Mouse (Mus musculus): ENCODE data around the gene Gpr19. TPM values are rescaled to one million over a fixed set of nuclear protein-coding genes. Genes with fewer than 3 reads are reported as not detected.

The Gpr19 gene
- total and polyA plus RNA-seq, 2 experiments from 2014 or later, result 33.2 to 38.6 TPM

- Histone ChIP-seq H3K9me3 (ENCODE audit: low read length) (no peaks in the 10 kb centered on the region), H3K9ac (no peak overlapping the region), H3K36me3 (ENCODE audit: insufficient read depth) (peaks cover 52% of the 10 kb centered on the region), H3K27ac (ENCODE audit: low read depth, low read length) (no peak overlapping the region), H3K4me1 (ENCODE audit: insufficient read depth) (no peaks in the 10 kb centered on the region), H3K27me3 (ENCODE audit: insufficient read depth, low read length) (no peaks in the 10 kb centered on the region), H3K4me2 (ENCODE audit: low read depth) (no peak overlapping the region), H3K4me3 (ENCODE audit: low read depth, low read length) (no peak overlapping the region)
- WGBS, result 86% methylated on average over 12 of the region's 12 CpGs
- no peak for TF ChIP-seq CTCF (IDR thresholded peaks at IDR 0.05; ENCODE audit: low read depth)
- ATAC-seq (no peak), DNase-seq (no peak)
Observed at GRCm38 (mm10) chr6:134870209-134870742, 28.1 kb downstream of the Gpr19 start.

GRCm38 (mm10) chr6:134867325-134867724 is 31.1 kb downstream of the Gpr19 start:
- Histone ChIP-seq H3K4me3 (ENCODE audit: low read depth, low read length) (no peak overlapping the region), H3K27ac (ENCODE audit: low read depth, low read length) (no peak overlapping the region), H3K4me1 (ENCODE audit: insufficient read depth) (peaks cover 6% of the 10 kb centered on the region), H3K36me3 (ENCODE audit: insufficient read depth) (peaks cover 52% of the 10 kb centered on the region), H3K27me3 (ENCODE audit: insufficient read depth, low read length) (no peaks in the 10 kb centered on the region), H3K9me3 (ENCODE audit: low read length) (no peaks in the 10 kb centered on the region), H3K9ac (no peak overlapping the region), H3K4me2 (ENCODE audit: low read depth) (no peak overlapping the region)
- TF ChIP-seq CTCF (IDR thresholded peaks at IDR 0.05; ENCODE audit: low read depth), result no peak; the same call in 1 of the 2 replicates
- WGBS, result 95% methylated on average over 3 of the region's 3 CpGs
- DNase-seq (no peak), ATAC-seq (no peak)

GRCm38 (mm10) chr6:134866113-134866512 is 32.3 kb downstream of the Gpr19 start:
- no peak overlapping the region for H3K4me3 ChIP-seq (ENCODE audit: low read depth, low read length)
- TF ChIP-seq CTCF (IDR thresholded peaks at IDR 0.05; ENCODE audit: low read depth), result no peak
- peaks cover 14% of the 10 kb centered on the region for H3K4me1 ChIP-seq (ENCODE audit: insufficient read depth)
- WGBS, result 94% methylated on average over 7 of the region's 7 CpGs
- no peaks in the 10 kb centered on the region for H3K27me3 ChIP-seq (ENCODE audit: insufficient read depth, low read length)
- no peak overlapping the region for H3K4me2 ChIP-seq (ENCODE audit: low read depth)
- peaks cover 48% of the 10 kb centered on the region for H3K36me3 ChIP-seq (ENCODE audit: insufficient read depth)
- no peak for ATAC-seq
- no peaks in the 10 kb centered on the region for H3K9me3 ChIP-seq (ENCODE audit: low read length)
- no peak overlapping the region for H3K9ac ChIP-seq
- DNase-seq, result no peak
- H3K27ac ChIP-seq (ENCODE audit: low read depth, low read length), result no peak overlapping the region

- H3K9ac ChIP-seq, result peak overlapping the region; percentile 58
- H3K4me2 ChIP-seq (ENCODE audit: low read depth), result peak overlapping the region; percentile 60
- peak; percentile 96 for ATAC-seq
- DNase-seq, result peak; percentile 99
- H3K4me1 ChIP-seq (ENCODE audit: insufficient read depth), result peaks cover 14% of the 10 kb centered on the region
- peak overlapping the region; percentile 90 for H3K27ac ChIP-seq (ENCODE audit: low read depth, low read length)
- no peaks in the 10 kb centered on the region for H3K27me3 ChIP-seq (ENCODE audit: insufficient read depth, low read length)
- TF ChIP-seq CTCF (IDR thresholded peaks at IDR 0.05; ENCODE audit: low read depth), result peak; percentile 96
- H3K36me3 ChIP-seq (ENCODE audit: insufficient read depth), result peaks cover 21% of the 10 kb centered on the region
- H3K4me3 ChIP-seq (ENCODE audit: low read depth, low read length), result peak overlapping the region; percentile 35
- under 1% methylated on average over 19 of the region's 19 CpGs for WGBS
- no peaks in the 10 kb centered on the region for H3K9me3 ChIP-seq (ENCODE audit: low read length)
Observed at GRCm38 (mm10) chr6:134863146-134863545, 35.2 kb downstream of the Gpr19 start.

GRCm38 (mm10) chr6:134862671-134863104 is 35.7 kb downstream of the Gpr19 start:
- Histone ChIP-seq H3K27ac (ENCODE audit: low read depth, low read length) (peak overlapping the region; percentile 90), H3K9me3 (ENCODE audit: low read length) (no peaks in the 10 kb centered on the region), H3K36me3 (ENCODE audit: insufficient read depth) (peaks cover 16% of the 10 kb centered on the region), H3K4me3 (ENCODE audit: low read depth, low read length) (peak overlapping the region; percentile 35), H3K9ac (peak overlapping the region; percentile 58), H3K4me1 (ENCODE audit: insufficient read depth) (peaks cover 14% of the 10 kb centered on the region), H3K27me3 (ENCODE audit: insufficient read depth, low read length) (no peaks in the 10 kb centered on the region), H3K4me2 (ENCODE audit: low read depth) (peak overlapping the region; percentile 60)
- 7% methylated on average over 13 of the region's 13 CpGs for WGBS
- TF ChIP-seq CTCF (IDR thresholded peaks at IDR 0.05; ENCODE audit: low read depth), result no peak
- peak; percentile 75 for ATAC-seq
- no peak for DNase-seq

- no peaks in the 10 kb centered on the region for H3K27me3 ChIP-seq (ENCODE audit: insufficient read depth, low read length)
- no peak overlapping the region for H3K4me3 ChIP-seq (ENCODE audit: low read depth, low read length)
- H3K27ac ChIP-seq (ENCODE audit: low read depth, low read length), result no peak overlapping the region
- DNase-seq, result no peak
- no peak for TF ChIP-seq CTCF (IDR thresholded peaks at IDR 0.05; ENCODE audit: low read depth)
- H3K9ac ChIP-seq, result no peak overlapping the region
- H3K4me1 ChIP-seq (ENCODE audit: insufficient read depth), result peaks cover 14% of the 10 kb centered on the region
- H3K4me2 ChIP-seq (ENCODE audit: low read depth), result no peak overlapping the region
- 84% methylated on average over 12 of the region's 12 CpGs for WGBS
- ATAC-seq, result no peak
- peaks cover 9% of the 10 kb centered on the region for H3K36me3 ChIP-seq (ENCODE audit: insufficient read depth)
- no peaks in the 10 kb centered on the region for H3K9me3 ChIP-seq (ENCODE audit: low read length)
Observed at GRCm38 (mm10) chr6:134861386-134861785, 37.0 kb downstream of the Gpr19 start.

- WGBS, result 84% methylated on average over 4 of the region's 4 CpGs
- ATAC-seq (no peak), DNase-seq (no peak)
- H3K4me1 ChIP-seq (ENCODE audit: insufficient read depth), result peaks cover 14% of the 10 kb centered on the region
- H3K9ac ChIP-seq, result no peak overlapping the region
- peaks cover 3% of the 10 kb centered on the region for H3K36me3 ChIP-seq (ENCODE audit: insufficient read depth)
- no peaks in the 10 kb centered on the region for H3K27me3 ChIP-seq (ENCODE audit: insufficient read depth, low read length)
- no peak overlapping the region for H3K4me3 ChIP-seq (ENCODE audit: low read depth, low read length)
- no peaks in the 10 kb centered on the region for H3K9me3 ChIP-seq (ENCODE audit: low read length)
- H3K27ac ChIP-seq (ENCODE audit: low read depth, low read length), result no peak overlapping the region
- no peak overlapping the region for H3K4me2 ChIP-seq (ENCODE audit: low read depth)
- no peak for TF ChIP-seq CTCF (IDR thresholded peaks at IDR 0.05; ENCODE audit: low read depth)
Observed at GRCm38 (mm10) chr6:134860275-134860674, 38.1 kb downstream of the Gpr19 start.

Data from forebrain, postnatal 0 days (tissue).